Mouse (Mus musculus) neural tube, embryonic 13.5 days (tissue): Measurements from ENCODE around the gene Vnn3. TPM values are rescaled to one million over a fixed set of nuclear protein-coding genes. Genes with fewer than 3 reads are reported as not detected.

Experiments used
- ATAC-seq: fragments of 200-750 bp; cut with Nextera tagmentation; 2 replicates; pipeline ENCODE4 v1.8.0; 2017; ENCODE audit warnings: low read depth, mild to moderate bottlenecking, moderate TSS enrichment, moderate library complexity
- H3K27ac ChIP-seq: fragments of 300-500 bp; sonication (generic); replicated peaks from 2 replicates; pipeline ENCODE4 v1.5.1; 2015; ENCODE audit warnings: moderate library complexity, mild to moderate bottlenecking, inconsistent platforms
- H3K27me3 ChIP-seq: fragments of 300-500 bp; sonication (generic); 2 replicates; pipeline ENCODE4 v1.6.1; 2015; ENCODE audit warnings: mild to moderate bottlenecking, inconsistent platforms
- H3K36me3 ChIP-seq: fragments of 300-500 bp; sonication (generic); 2 replicates; pipeline ENCODE4 v1.6.1; 2015; ENCODE audit warnings: mild to moderate bottlenecking, inconsistent platforms
- H3K4me1 ChIP-seq: fragments of 300-500 bp; sonication (generic); replicated peaks from 2 replicates; pipeline ENCODE4 v1.6.1; 2015; ENCODE audit warnings: inconsistent platforms
- H3K4me2 ChIP-seq: fragments of 300-500 bp; sonication (generic); 2 replicates; pipeline ENCODE4 v1.6.1; 2015; ENCODE audit warnings: inconsistent platforms, mild to moderate bottlenecking, moderate library complexity
- H3K4me3 ChIP-seq: fragments of 300-500 bp; sonication (generic); 2 replicates; pipeline ENCODE4 v1.5.1; 2015; ENCODE audit warnings: mild to moderate bottlenecking, inconsistent platforms
- H3K9ac ChIP-seq: fragments of 300-500 bp; sonication (generic); 2 replicates; pipeline ENCODE4 v1.6.1; 2015; ENCODE audit warnings: moderate library complexity, mild to moderate bottlenecking, inconsistent platforms
- H3K9me3 ChIP-seq: fragments of 300-500 bp; sonication (generic); 2 replicates; pipeline ENCODE4 v1.6.1; 2016; ENCODE audit warnings: inconsistent platforms
- WGBS: fragments of 180-500 bp; shearing (Covaris S2); methylation state at CpG from one replicate; pipeline ENCODE4 v1.1.7; 2015; 5-methylcytosine and 5-hydroxymethylcytosine counted together
- polyA plus RNA-seq: library from polyadenylated mRNA; unstranded; fragments of >200 nt; fragmentation: Nextera tagmentation; extraction: Ambion mirVana; gene quantifications from 2 replicates; pipeline ENCODE4 v1.2.1, GENCODE M21; 2015

The Vnn3 gene
- polyA plus RNA-seq, 1 experiment from 2014 or later = not detected

DNA sequence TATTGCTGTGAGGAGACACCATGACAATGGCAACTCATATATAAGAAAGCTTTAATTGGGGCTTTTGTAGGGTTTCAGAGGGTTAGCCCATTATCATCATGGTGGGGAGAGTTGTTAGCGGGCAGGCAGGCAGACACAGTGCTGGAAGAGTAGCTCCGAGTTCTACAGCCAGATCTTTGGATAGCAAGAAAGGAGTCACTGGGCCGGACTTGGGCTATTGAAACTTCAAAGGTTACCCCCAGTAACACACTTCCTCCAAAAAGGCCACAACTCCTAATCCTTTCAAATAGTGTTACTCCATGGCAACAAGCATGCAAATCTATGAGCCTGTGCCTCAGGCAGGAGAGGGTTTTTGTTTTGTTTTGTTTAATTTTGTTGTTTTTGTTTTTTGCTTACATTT is 49.9 kb downstream of the Vnn3 start:
- Histone ChIP-seq H3K27me3 (no peaks in the 10 kb centered on the region), H3K9ac (no peak overlapping the region), H3K9me3 (no peaks in the 10 kb centered on the region), H3K4me1 (no peaks in the 10 kb centered on the region), H3K4me2 (no peak overlapping the region), H3K36me3 (no peaks in the 10 kb centered on the region), H3K27ac (no peak overlapping the region), H3K4me3 (no peak overlapping the region)
- WGBS = 48% methylated on average over 3 of the region's 3 CpGs
- no peak for ATAC-seq

DNA sequence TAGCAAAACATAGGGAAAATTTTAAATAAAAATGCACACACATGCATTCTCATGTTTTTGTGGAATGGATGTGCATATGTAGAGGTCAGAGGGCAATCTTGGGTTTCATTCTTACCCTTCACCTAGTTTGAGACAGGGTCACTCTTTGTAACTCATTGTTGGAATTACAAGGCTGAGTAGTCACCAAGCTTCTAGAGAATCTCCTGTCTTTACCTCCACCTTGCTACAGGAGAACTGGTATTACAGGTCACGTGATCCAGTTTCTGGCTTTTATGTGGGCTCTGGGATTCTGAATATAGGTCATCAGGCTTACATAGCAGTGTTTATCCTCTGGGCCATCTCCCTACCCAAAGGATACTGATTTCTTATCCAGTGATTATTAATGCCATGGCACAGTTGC is 54.4 kb downstream of the Vnn3 start:
- 88% methylated on average over 1 of the region's 1 CpGs for WGBS
- Histone ChIP-seq H3K4me2 (no peak overlapping the region), H3K4me1 (no peaks in the 10 kb centered on the region), H3K4me3 (no peak overlapping the region), H3K9ac (no peak overlapping the region), H3K27ac (no peak overlapping the region), H3K36me3 (no peaks in the 10 kb centered on the region), H3K9me3 (no peaks in the 10 kb centered on the region), H3K27me3 (no peaks in the 10 kb centered on the region)
- ATAC-seq = no peak

Other genes with a start within 250 kb of the Vnn3 start
- gene Rps12, start 64.2 kb upstream of the Vnn3 start, polyA plus RNA-seq = 111 and 141 TPM in 2 replicates
- 19.4 and 21.2 TPM in 2 replicates for gene Slc18b1, start 54.5 kb upstream of the Vnn3 start, polyA plus RNA-seq
- gene Vnn1, start 43.2 kb downstream of the Vnn3 start, polyA plus RNA-seq = 0.12 TPM in 1 of 2 replicates, not detected in the other
- not detected in 2 replicates for gene Taar1, start 68.9 kb downstream of the Vnn3 start, polyA plus RNA-seq
- 0.20 TPM in 1 of 2 replicates, not detected in the other for gene Taar2, start 87.1 kb downstream of the Vnn3 start, polyA plus RNA-seq
- not detected in 2 replicates for gene Taar3, start 98.1 kb downstream of the Vnn3 start, polyA plus RNA-seq
- gene Taar4, start 109.0 kb downstream of the Vnn3 start, polyA plus RNA-seq = not detected in 2 replicates
- gene Taar5, start 119.2 kb downstream of the Vnn3 start, polyA plus RNA-seq = not detected in 2 replicates
- gene Taar6, start 134.2 kb downstream of the Vnn3 start, polyA plus RNA-seq = not detected in 2 replicates
- not detected in 2 replicates for gene Taar7a, start 142.0 kb downstream of the Vnn3 start, polyA plus RNA-seq
- not detected in 2 replicates for gene Taar7b, start 148.5 kb downstream of the Vnn3 start, polyA plus RNA-seq
- not detected in 2 replicates for gene Taar7d, start 175.8 kb downstream of the Vnn3 start, polyA plus RNA-seq
- not detected in 2 replicates for gene Taar7e, start 186.2 kb downstream of the Vnn3 start, polyA plus RNA-seq
- not detected in 2 replicates for gene Taar7f, start 198.0 kb downstream of the Vnn3 start, polyA plus RNA-seq
- gene Taar8a, start 225.0 kb downstream of the Vnn3 start, polyA plus RNA-seq = not detected in 2 replicates
- gene Taar8b, start 240.8 kb downstream of the Vnn3 start, polyA plus RNA-seq = not detected in 2 replicates